Mouse (Mus musculus): Measurements from ENCODE around the gene Recql5. TPM values are rescaled to one million over a fixed set of nuclear protein-coding genes. Genes with fewer than 3 reads are reported as not detected.
A peak's percentile ranks its signal among the peaks of the same experiment; 100 is the strongest.
"Not testable (repeated sequence)": the region's sequence is repeated elsewhere in the genome, so short reads cannot be mapped to it uniquely, and the experiment has no call there.

The Recql5 gene
- total RNA-seq, 2 experiments from 2014 or later: 7.5 to 7.8 TPM

DNA sequence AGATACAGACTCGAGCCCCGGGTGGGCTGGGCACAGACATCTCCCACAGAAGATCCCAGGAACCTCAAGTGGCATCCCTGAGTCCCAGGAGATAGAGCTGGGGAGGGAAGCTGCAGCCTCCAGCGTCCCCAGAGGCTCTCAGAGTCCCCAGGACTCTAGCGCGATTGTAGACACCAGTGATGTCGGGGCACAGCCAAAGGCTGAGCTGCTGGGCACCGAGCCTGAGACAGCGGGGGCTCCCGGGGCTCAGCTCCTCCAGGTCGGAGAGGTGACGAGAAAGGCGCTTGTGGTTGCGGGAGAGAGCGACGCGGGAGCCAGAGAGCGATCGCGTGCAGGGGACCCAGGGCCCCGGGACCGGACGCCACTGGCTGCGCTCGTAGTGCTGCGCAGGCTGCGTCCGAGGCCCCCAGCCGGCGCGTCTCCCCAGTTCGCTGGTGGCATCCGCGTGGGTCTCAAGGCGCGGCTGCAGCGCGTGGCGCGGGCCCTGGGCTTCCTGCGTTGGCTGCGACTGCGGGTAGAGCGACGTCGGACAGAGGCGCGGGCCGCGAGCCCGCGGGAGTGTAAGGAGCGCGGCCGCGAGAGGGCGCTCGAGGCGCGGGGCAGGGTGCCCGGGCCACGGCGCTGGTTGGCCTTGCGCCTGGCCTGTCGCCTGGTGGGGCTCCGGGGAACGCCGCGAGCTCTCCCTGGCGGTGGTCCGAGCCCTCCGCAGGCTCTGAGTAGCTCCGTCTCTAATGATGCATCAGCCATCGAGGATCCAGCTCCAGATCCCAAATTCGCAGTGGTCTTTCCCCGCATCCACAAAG, 73.9 kb downstream of the Recql5 start:
- peak; percentile 89 to 90 for DNase-seq

DNA sequence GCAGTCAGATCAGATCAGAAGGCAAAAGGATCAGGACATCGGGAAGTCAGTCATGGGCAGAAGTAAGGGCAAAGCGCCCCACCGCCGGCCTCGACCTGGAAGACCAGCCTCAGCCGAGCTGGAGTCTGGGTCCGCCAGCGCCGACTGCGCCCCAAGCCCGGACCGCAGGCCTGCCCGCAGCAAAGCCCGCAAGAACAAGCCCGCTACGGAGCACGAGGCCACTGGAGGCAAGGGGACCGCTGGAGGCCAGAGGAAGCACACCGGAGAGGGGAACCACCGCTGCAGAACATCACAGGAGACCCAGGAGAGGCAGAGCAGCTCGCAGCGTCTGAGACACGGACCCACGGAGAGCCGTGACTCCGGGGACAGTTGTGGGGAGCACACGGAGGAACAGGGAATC, 74.9 kb downstream of the Recql5 start, which contains the start of gene Myo15b:
Gene Myo15b (plus strand): TSS at position 53 of the 400 bp plus-strand sequence.
- DNase-seq: no peak

DNA sequence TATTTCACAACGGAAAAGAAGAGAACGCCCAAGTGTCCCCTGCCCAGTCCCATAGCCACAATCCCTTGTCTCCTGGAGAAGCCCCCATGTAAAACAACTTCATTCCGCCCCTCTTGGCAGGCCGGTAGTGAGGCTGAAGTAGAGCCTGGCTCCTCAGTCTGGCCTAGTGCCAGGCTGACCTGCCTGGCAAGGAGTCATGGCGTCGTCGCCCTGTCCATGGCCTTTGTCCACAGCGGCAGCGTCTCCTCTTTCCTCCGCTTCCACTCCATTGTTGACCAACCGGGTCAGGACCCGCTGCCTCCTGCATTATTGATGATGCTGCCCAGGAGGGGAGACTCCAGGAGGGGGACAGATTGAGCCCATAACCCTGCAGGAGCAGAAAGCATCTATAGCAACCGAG, 75.3 kb downstream of the Recql5 start:
- DNase-seq: no peak

DNA sequence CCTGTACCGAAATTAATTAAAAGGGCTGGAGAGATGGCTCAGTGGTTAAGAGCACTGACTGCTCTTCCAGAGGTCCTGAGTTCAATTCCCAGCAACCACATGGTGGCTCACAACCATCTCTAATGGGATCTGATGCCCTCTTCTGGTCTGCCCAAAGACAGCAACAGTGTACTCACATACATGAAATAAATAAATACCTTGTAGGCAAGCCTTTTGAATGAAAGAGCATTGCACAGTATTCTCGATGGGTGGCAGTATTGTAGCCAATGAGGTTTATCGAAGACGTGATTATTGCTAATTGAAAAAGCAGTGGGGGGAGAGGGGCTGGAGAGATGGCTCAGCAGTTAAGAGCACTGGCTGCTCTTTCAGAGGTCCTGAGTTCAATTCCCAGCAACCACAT, 76.1 kb downstream of the Recql5 start:
- DNase-seq: not testable (repeated sequence)

DNA sequence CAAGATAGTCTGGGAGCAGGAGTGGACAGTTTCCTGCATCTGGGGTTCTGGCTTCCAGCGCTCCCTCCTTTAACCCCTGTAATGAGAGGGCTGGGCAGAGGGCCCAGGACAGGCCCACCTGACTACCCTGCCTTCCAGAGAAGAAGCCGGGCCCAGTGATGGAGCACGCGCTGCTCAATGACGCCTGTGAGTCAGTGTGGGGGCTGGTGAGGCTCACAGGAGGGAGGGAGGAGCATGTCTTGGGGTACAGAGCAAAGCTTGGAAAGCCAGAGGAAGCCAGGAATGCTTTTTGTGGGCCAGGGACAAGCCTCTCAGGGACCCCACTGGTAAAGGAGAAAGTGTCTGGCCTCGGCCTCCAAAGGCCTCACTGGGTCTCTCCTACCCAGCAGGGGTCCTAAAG, 78.6 kb downstream of the Recql5 start:
- DNase-seq: no peak

DNA sequence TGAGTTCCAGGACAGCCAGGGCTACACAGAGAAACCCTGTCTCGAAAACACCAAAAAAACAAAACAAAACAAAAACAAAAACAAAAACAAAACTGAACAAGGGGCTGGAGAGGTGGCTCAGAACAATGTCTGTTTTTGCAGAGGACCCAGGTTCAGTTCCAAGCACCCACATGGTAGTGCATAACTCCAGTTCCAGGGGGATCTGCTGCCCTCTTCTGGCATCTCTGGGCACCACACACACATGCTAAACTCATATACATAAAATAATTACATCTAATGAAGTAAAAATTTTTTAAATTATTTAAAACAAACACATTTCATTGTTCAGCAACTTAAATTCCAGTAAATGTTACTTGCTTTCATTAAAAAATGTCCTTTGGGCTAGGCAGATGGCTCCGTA, 87.5 kb downstream of the Recql5 start:
- no peak for DNase-seq

DNA sequence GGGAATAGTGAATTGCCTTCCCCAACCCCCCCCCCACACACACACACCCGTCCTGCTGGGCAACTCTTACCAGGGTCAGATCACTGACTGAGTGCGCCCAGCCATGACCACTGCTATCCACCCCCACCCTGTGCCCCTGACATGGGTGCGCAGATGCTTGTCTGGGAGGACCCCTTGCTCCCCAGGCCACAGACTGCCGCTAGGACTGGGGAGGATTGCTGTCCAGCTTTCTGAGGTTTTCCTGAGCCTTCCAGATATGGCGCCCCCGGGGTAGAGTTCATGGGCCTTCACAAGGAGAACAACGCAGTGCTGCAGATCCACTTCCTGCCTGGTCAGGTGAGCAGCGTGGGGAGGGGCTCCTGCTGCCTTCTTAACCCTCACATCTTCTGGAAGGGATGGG, 89.0 kb downstream of the Recql5 start:
- no peak for DNase-seq

DNA sequence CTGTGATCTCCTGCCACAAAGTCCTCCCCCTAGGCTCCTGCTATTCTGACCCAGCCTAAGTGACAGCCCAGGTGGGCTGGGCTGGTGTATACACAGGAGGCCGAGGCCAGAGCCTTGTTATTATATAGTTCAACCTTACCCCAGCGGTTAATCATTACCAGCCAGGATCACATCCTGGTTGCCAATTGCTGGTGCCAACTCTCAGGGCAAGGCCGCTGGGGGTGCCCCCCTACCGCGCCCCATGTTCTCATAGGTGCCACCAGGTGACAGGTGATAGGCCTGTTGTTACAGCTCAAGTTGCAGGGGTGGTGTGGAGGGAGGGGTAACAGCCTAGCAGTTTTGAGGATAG, 89.4 kb downstream of the Recql5 start:
- no peak for DNase-seq

DNA sequence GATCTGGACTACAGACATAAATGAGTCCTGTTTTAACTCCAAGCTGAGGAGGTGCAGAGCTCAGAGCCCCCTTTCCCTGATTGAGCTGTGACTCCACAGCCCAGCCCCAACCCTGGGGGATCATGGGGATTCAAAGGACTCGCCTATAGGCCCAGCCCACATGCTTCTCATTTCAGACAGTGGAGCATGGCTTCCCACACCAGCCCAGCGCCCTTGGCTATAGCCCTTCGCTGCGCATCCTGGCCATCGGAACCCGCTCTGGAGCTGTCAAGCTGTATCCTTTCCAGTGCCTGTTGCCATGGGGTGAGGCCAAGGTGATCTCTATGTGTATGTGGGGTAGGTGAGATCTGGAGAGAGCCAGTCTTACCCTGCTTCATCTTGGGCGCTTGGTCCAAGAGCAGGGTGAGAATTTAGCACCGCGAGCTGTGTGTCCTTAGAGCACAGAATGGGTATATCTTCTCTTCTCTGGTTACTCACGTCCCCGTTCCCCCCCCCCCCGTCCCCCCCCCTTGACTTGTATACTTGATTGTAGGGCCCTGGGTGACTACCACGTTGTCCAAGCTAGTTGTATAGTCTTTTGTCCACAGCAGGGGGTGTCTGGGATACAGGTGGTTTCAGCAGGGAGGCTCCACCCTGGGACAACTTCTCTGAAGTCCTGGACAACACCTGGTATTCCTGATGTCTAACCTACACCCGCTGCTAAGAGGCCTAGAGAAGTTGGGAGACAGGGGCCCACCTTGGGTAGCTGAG, 90.0 kb downstream of the Recql5 start:
- DNase-seq: no peak

Other genes starting within 250 kb of the Recql5 start
- 100 to 1,000 TPM in 1 of 2 experiments, 10 to 100 TPM in 1; 98.4 to 111 TPM for gene Grb2, start 224.9 kb downstream of the Recql5 start, total RNA-seq (2021)
- 100 to 1,000 TPM in 1 of 2 experiments, 10 to 100 TPM in 1; 96.6 to 104 TPM for gene Tmem94, start 168.0 kb downstream of the Recql5 start, total RNA-seq (2021)
- gene Caskin2, start 119.8 kb downstream of the Recql5 start, total RNA-seq (2021): 10 to 100 TPM; 39.2 to 42.9 TPM
- gene Tsen54, start 118.8 kb downstream of the Recql5 start, total RNA-seq (2021): 1 to 10 TPM; 7.1 to 8.5 TPM
- gene Llgl2, start 109.4 kb downstream of the Recql5 start, total RNA-seq (2021): 10 to 100 TPM; 17.5 to 18.2 TPM
- gene Myo15b, start 75.1 kb downstream of the Recql5 start, total RNA-seq (2021): not detected
- 1 to 10 TPM; 8.2 to 8.8 TPM for gene Smim5, start 33.5 kb downstream of the Recql5 start, total RNA-seq (2021)
- not detected for gene Smim6, start 21.5 kb downstream of the Recql5 start, total RNA-seq (2021)
- gene Sap30bp, start 195 bp downstream of the Recql5 start, total RNA-seq (2021): 10 to 100 TPM; 19.0 to 19.9 TPM
- gene Itgb4, start 41.2 kb upstream of the Recql5 start, total RNA-seq (2021): 1 to 10 TPM; 1.9 to 3.7 TPM
- gene Galk1, start 79.2 kb upstream of the Recql5 start, total RNA-seq (2021): 10 to 100 TPM; 14.1 to 15.0 TPM
- 100 to 1,000 TPM in 1 of 2 experiments, 10 to 100 TPM in 1; 98.0 to 107 TPM for gene H3f3b, start 94.5 kb upstream of the Recql5 start, total RNA-seq (2021)
- 1 to 10 TPM; 5.2 to 7.8 TPM for gene Unk, start 96.8 kb upstream of the Recql5 start, total RNA-seq (2021)
- gene Unc13d, start 144.5 kb upstream of the Recql5 start, total RNA-seq (2021): 1 to 10 TPM in 1 of 2 experiments, under 1 TPM in 1; 0.42 to 2.0 TPM
- 100 to 1,000 TPM in 1 of 2 experiments, 10 to 100 TPM in 1; 93.3 to 109 TPM for gene Wbp2, start 153.5 kb upstream of the Recql5 start, total RNA-seq (2021)
- 10 to 100 TPM; 24.7 to 27.6 TPM for gene Trim47, start 193.7 kb upstream of the Recql5 start, total RNA-seq (2021)
- gene Trim65, start 197.7 kb upstream of the Recql5 start, total RNA-seq (2021): 10 to 100 TPM in 1 of 2 experiments, 1 to 10 TPM in 1; 9.6 to 10.5 TPM
- gene Mrpl38, start 205.4 kb upstream of the Recql5 start, total RNA-seq (2021): 10 to 100 TPM; 56.8 to 66.1 TPM
- gene Fbf1, start 234.7 kb upstream of the Recql5 start, total RNA-seq (2021): 10 to 100 TPM; 13.5 to 18.1 TPM

Data from heart, adult 18-20 months (tissue).